Mouse (Mus musculus) NIH3T3 (cell line): Measurements from ENCODE around the gene Tex13c2.

Source experiments
- DNase-seq: peaks from one replicate; pipeline ENCODE4 v3.0.0-alpha.2; 2012; ENCODE audit warnings: low read depth

Gene Tex13c2

DNA sequence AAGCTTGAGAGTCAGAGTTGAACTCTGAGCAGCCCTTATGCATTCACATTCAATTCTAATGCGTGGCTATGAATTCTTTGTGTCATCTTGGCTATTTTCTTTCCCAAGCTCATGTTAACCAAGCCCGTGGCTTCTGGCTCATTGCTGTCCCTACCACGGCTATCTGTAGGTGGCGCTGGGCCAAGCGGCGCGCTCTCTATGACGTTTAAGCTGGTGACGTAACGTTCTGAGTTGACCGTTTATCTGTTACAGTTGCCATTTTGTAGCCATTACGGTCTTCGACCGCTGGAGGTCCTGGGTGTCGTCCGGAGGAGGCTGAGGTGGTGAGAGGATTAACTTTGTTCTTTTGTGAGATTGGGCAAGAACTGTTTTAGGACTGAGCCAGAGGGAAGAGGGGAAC, at the start of gene Tex13c2:
TSS of gene Tex13c2 (plus strand) at position 246 of the 400 bp plus-strand sequence.
- no peak for DNase-seq

DNA sequence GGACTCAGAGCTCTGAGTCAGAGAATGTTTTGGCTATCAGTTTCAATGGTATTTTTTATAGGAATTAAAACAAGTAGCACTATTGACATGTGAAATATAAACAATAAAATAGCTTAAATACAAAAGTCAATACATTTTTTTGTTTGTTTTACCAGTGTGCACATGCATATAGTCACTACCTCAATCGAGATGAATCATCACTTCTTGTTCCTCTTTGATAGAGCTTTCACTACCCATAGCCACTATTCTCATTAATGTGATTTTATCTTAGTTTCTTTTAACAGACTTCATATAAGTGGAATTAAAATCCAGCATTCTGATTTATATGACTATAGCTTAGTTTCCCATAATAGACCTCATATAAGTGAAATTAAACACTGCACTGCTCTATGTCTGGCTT, 39.2 kb upstream of the Tex13c2 start:
- DNase-seq = no peak

DNA sequence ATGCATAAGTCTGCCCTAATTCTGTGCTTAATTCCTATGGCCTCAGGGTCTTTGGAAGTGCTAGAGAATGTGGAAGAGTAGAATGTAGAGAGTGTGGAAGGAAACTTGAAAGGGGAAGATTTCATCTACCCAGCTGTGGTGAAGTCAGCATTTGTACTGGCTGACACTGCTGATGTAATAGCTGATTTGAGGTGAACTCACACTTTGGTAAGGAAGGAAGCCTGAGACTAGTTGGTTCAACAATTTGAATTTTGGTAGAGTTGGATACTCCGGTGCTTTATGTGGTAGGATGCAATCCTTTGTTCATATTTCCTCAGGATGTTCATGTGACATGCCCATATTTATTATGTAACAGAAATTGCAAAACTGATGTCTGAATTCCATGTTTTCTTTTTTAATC, 36.5 kb upstream of the Tex13c2 start:
- no peak for DNase-seq

DNA sequence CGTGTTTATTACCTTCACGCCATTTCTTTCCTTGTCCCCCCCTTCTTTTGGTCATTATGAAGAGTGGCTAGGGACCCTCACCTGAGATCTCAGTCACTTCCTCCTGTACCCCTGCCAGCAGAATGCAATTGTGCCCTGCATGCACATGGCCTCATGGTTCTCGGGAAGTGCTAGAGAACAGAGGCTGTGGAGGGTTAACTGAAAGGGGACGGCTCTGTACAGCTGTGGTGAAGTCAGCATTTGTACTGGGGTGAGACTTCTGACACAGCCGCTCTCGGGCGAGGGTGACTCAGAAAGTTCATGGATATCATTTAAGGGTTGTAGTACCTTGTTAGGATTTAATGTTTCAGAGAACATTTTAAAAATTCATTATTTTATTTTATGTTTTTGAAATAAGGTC, 35.0 kb upstream of the Tex13c2 start:
- DNase-seq = no peak

DNA sequence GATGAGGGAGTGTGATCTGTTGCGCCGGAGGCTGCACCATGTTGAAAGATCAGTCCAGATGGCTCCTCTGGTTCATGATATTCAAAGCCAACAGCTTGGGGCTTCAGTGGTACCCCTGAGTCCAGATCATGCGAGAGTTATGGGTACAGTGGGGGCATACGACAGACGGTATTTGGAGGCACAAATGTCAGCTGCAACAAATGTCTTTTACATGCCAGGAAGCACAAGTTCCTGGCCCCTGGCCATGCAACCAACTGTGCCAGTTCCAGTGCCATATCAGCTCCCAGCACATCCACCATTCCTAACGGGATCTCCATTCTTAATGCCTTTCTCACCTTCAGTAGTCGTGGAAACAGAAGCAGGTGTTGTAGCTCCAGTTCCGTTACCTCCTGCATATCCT, 845 bp downstream of the Tex13c2 start:
- no peak for DNase-seq

DNA sequence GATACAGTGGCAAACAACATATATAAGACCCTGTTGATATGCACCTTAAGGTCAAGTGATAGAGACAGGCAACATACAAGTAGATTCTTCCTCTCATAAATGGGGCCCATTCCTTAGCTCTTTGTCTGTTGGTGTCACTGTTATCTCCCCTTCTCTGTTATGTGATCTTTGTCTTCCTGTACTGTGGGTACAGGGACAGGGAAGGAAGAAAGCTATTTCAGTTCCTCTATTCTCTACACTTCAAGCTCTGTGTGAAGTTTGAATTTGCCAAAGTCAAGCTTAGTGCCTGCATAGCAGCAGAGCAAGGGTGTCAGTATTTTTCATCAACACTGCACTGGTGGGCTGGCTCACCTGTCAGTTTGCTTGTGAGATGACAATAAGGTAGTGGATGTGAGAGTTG, 11.0 kb downstream of the Tex13c2 start:
- DNase-seq = no peak

DNA sequence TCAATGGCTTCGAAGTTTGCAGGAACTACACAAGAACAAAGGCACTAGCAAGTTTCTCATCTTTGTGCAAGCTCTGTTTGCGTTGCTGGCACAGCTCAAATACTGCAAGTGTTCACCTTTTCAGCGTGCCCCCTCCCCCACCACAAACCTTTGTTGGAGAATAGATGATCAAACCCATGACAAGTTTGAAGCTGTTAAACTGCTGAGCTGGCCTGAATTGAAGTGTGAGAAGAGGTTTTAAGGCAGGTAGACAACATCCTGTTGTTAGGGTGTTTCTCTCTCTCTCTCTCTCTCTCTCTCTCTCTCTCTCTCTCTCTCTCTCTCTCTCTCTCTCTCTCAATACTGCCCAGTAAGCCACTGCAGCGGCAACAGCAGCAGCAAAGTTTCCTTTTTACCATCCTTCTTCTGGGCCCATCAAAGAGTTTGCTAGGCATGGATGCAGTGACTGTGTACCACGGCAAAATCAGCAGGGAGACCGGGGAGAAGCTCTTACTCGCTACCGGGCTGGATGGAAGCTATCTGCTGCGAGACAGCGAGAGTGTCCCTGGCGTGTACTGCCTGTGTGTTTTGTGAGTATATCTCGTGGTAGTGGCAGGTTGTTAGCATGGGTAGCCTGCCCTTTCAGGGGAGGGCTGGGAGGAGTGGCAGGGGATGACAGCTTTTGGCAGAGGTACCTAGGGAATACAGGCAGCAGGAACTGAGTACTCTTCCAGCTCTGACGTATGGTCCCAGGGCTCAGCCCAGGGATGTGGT, 13.0 kb downstream of the Tex13c2 start, which contains the start of gene Sh2d1a:
TSS of gene Sh2d1a (plus strand) at position 163 of the 753 bp plus-strand sequence.
- DNase-seq = no peak

DNA sequence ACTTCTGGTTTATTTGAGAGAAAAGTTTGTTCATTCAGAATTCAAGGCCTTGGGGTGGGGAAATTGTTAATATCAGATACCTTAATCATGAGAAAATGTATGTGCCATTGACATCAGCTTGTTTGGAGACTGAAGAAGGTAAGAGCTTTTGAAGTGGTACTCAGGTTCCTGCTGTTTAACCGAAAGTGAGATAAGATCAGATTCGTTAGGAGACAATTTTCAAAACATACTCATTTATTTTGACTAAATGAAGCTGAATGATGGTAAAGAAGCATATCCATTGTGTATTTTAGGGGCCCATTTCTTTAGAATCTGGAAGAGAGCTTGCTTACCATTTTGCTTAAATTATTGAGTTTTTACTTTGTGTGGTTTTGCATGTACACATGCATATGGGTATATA, 21.6 kb downstream of the Tex13c2 start:
- no peak for DNase-seq

DNA sequence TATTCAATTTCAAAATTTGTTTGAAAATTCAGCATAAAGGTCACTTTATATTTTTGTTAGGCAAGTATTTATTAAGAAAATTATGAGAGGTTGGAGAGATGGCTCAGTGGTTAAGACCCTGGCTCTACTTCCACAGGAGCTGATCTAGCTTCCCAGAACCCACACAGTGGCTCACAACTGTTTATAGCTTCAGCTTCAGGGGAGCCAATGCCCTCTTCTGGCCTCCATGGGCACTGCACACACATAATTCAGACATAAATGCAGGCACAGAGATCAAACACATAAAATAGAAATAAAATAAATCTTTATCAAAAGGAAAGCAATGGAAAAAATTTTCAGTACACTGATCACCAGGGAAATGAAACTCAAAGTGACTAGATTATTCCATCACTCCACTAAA, 23.1 kb downstream of the Tex13c2 start:
- peak; percentile 1 for DNase-seq

DNA sequence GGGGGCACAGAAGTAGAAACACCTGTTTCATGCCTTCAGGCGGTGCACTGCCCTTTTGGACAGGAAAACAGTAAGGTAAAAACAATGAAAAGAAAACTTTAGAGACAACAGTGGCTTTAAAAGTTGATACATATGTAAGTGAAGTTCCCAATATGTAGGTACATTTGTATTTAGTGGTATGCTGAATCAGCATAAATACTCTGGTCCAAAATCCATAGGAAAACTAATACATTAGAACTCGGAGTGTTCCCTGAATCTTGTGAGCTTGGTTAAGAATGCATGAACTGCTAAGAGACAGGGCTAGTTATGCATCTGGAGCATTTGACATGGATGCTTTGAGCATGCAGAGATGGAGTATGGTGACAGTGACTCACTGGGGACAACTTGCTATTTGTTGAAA, 33.4 kb downstream of the Tex13c2 start:
- DNase-seq = no peak

DNA sequence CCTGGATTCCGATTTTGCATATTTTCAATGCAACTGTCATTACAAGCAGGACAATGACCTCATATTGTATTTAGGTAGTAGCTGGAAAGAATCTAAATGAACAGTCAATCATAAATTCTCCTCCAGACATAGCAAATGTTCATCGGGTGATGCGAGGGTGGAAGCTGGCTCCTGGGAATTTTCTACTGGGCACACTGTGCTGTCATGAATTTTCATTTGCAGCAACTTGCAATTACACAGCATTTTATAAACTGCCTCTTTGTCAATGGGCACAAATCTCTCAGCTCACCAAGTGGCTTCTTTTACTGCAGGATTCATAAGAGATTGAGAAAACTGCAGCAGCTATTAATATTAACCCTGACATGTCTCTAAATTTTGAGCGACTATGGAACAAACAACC, 41.2 kb downstream of the Tex13c2 start:
- DNase-seq = no peak

DNA sequence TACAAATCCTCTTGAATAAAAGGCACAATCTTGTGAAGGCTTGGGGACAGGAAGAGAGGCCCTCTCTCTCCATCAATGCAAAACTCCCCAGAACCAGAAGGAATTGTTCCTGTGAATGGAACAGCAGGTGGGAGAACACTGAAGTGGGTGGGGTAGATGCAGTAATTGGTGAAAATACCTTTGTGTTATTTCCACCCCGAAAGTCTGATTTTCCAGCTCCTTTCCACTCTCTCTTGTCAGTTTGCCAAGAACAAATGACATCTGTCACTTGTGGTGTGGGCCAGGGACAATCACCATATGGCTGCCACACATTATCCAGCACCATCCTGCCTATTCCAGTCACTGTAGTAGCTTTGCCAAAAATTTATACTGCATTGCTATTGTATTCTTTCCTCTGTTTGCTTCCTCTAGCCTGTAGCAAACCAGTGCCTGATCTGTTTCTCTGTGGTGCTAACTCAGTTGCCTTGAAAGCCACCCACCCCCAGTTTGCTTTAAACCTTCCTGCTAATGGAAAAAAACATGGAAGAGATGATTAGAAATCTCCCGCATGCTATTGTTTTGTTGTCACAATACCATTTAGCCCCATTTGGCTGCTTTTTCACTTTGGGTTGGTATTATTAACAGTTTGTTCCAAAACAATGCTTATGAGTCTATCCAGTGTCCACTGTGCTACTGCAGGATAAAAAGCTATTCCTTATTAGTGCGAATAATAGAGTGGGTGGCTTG, 50.7 kb downstream of the Tex13c2 start:
- peak; percentile 1 for DNase-seq

DNA sequence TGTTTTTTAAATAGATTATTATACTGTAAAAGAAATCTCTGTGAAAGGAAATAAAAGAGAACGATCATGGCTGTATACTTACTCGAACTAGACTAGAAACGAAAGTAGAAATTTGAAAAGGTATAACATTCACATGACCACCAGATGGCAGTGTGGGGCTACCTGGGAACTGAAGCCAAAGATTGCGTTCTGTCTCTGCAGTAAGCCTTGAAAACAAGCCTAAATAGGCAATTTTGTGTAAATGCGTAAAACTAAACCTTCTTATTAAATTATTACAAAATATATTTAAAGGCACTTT, 51.2 kb downstream of the Tex13c2 start:
- peak; percentile 84 for DNase-seq
